Mouse (Mus musculus) colon, adult 2 months (tissue): Measurements from ENCODE around the gene Srebf1. TPM values are rescaled to one million over a fixed set of nuclear protein-coding genes. Genes with fewer than 3 reads are reported as not detected.

ENCODE experiments used
- polyA plus RNA-seq: library from polyadenylated mRNA; depleted of rRNA; stranded (reverse); fragments of >200 nt; gene quantifications from 2 replicates; pipeline ENCODE4 v1.2.3, GENCODE M21; 2012; rRNA removed

Gene Srebf1
- 198 and 220 TPM in 2 replicates for polyA plus RNA-seq

DNA sequence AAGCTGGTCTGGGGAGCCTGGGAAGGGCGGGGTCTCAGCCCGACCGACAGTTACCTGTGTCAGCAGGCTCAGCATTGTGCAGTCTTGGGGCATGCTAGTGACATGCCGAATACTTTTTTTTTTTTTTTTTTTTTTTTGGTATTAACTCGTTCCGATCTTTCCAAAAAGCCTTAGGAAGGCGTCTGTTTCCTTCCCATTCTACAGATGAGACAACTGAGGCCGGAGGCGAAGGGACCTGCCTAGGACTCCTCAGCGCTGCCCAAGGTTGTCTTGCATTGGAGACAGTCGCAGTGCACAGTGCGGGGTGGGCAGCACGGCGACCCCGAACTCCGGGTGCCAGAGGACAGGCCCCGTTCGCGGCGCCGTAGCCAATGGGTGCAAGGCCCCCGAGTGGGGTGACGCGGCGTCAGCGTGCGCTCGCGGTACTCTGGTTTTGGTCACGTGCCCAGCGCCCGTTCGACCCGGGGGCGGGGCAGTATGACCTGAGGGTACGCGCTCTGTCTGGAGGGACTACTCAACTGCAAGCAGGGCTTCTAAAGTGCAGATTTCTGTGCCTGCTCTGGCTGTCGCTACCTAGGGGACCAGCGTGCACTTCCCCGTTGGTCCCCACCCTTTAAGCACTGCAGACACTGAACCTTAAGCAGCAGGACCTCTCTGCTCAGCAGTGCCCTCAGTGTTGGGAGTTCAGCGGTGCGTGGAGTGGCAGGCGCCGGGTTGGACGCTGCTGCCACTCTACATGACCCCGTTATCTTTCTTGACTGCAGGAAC is at the start of gene Srebf1:
Gene Srebf1, minus strand, starts transcription at position 113 of the 768 bp plus-strand sequence.

Other genes with a start within 250 kb of the Srebf1 start
- 16.2 and 21.2 TPM in 2 replicates for gene Pemt, start 176.1 kb downstream of the Srebf1 start, polyA plus RNA-seq
- gene Rai1, start 117.6 kb downstream of the Srebf1 start, polyA plus RNA-seq, result 36.2 and 36.6 TPM in 2 replicates
- 78.9 and 103 TPM in 2 replicates for gene Tom1l2, start 130.3 kb upstream of the Srebf1 start, polyA plus RNA-seq
- 0.26 and 0.31 TPM in 2 replicates for gene Drc3, start 130.7 kb upstream of the Srebf1 start, polyA plus RNA-seq
- 16.0 and 18.5 TPM in 2 replicates for gene Gid4, start 194.6 kb upstream of the Srebf1 start, polyA plus RNA-seq
- 25.3 and 26.0 TPM in 2 replicates for gene Atpaf2, start 195.9 kb upstream of the Srebf1 start, polyA plus RNA-seq
- gene Drg2, start 232.0 kb upstream of the Srebf1 start, polyA plus RNA-seq, result 31.5 and 36.1 TPM in 2 replicates
- 0.02 and 0.07 TPM in 2 replicates for gene Myo15, start 246.8 kb upstream of the Srebf1 start, polyA plus RNA-seq